Comparison of ENCODE assay signal across 12 mouse cellular contexts in the genomic region with DNA sequence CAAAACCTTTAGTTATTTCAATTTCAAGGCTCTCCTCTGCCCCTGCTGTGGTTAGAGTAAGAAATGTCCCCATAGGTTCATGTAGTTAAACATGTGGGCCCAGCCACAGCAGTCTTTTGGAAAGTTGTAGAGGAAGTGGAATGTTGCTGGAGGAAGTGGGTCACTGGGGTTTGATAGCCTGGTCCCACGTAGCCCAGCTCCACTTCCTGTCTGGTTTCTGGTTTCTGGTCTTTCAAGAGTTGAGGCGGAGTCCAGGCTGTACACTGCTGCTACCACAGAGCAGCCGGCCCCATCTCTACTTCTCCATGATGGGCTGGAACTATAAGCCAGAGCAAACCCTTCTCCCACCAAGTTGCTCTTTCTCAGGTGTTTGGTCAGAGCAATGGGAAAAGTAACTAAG. TPM values are rescaled to one million over a fixed set of nuclear protein-coding genes. Genes with fewer than 3 reads are reported as not detected.
DNase-seq lines count a peak whose midpoint lies in the region; ATAC-seq and TF ChIP-seq lines count a peak whose summit lies in the region.
"Had no signal": no experiment of that assay in that cellular context is flagged by ENCODE, and none has a peak within 500 bp of the region (broad histone marks: within the 10 kb centered on the region; RNA-seq: fewer than 3 reads in every experiment).

No protein-coding gene starts in this region.

- no peak for TF ChIP-seq EP300 in liver, embryonic 14.5 days (IDR thresholded peaks at IDR 0.05; ENCODE audit: low read depth)

- no peak overlapping the region for H3K9ac ChIP-seq in liver, embryonic 14.5 days (replicated peaks)
- H3K9ac ChIP-seq: limb, embryonic 13.5 days had no signal

- H3K27me3 ChIP-seq in liver, embryonic 14.5 days (ENCODE audit: control insufficient read depth, insufficient read depth, low read length) = no peaks in the 10 kb centered on the region
- H3K27me3 ChIP-seq in splenic B cell, adult 2 months (ENCODE audit: control insufficient read depth, insufficient read depth, low read length, poor library complexity, severe bottlenecking) = no peaks in the 10 kb centered on the region
- H3K27me3 ChIP-seq: limb, embryonic 13.5 days had no signal

- H3K9me3 ChIP-seq in liver, embryonic 14.5 days (ENCODE audit: control insufficient read depth, low read length) = no peaks in the 10 kb centered on the region
- H3K9me3 ChIP-seq: limb, embryonic 13.5 days had no signal

- H3K4me3 ChIP-seq in liver, embryonic 14.5 days (ENCODE audit: insufficient read depth in 1 of 2, low read depth in 2 of 2, low read length in 2 of 2) = no peak overlapping the region
- H3K4me3 ChIP-seq: limb, embryonic 13.5 days had no signal

- no peaks in the 10 kb centered on the region for H3K36me3 ChIP-seq in liver, embryonic 14.5 days (replicated peaks; ENCODE audit: control insufficient read depth, insufficient read depth, low read depth)
- H3K36me3 ChIP-seq in splenic B cell, adult 2 months (ENCODE audit: control insufficient read depth, insufficient read depth, low read length, poor library complexity, severe bottlenecking) = no peaks in the 10 kb centered on the region
- H3K36me3 ChIP-seq: limb, embryonic 13.5 days had no signal

- 17% methylated on average over 3 of the region's 3 CpGs for WGBS in liver, embryonic 14.5 days (ENCODE audit: insufficient replicate concordance)

- no peak for TF ChIP-seq CTCF in liver, embryonic 14.5 days (IDR thresholded peaks at IDR 0.05; ENCODE audit: low read depth)

- no peak overlapping the region for H3K27ac ChIP-seq in liver, embryonic 14.5 days
- H3K27ac ChIP-seq: limb, embryonic 13.5 days had no signal

- peak; percentile 44 for DNase-seq in lung, postnatal 36 days
- no peak for DNase-seq in lung, postnatal 4 days
- no peak for DNase-seq in liver, embryonic 14.5 days (ENCODE audit: low read depth in 3 of 3, low spot score in 3 of 3)
- DNase-seq in splenic B cell, adult 2 months (ENCODE audit: low read depth, low spot score) = peak; percentile 50
- no peak for DNase-seq in B cell, adult 2 months
- DNase-seq in cerebellum, adult 9-10 months = no peak
- DNase-seq: kidney, adult 18-20 months; thymus, postnatal 36 days had no signal

- no peak overlapping the region for H3K4me2 ChIP-seq in liver, embryonic 14.5 days (ENCODE audit: low read depth)
- H3K4me2 ChIP-seq: limb, embryonic 13.5 days had no signal

- no peaks in the 10 kb centered on the region for H3K4me1 ChIP-seq in liver, embryonic 14.5 days (replicated peaks; ENCODE audit: control insufficient read depth in 2 of 2, insufficient read depth in 2 of 2, low read length in 1 of 2)
- H3K4me1 ChIP-seq: limb, embryonic 13.5 days had no signal

- peak; percentile 59 for ATAC-seq in activated CD4-positive, CD25-positive, alpha-beta regulatory T cell, adult 4 months
- peak; percentile 41; the same call in 1 of the 2 replicates for ATAC-seq in liver, embryonic 14.5 days (ENCODE audit: insufficient read depth)

RNA-seq across cellular contexts. Expression of a gene that starts 11.1 kb away (rescaled TPM):
- polyA plus RNA-seq in activated CD4-positive, CD25-positive, alpha-beta regulatory T cell, adult 4 months (2017; shearing (Covaris generic)) = 10 to 100 TPM; 17.6 to 21.9 TPM
- 7.2 and 8.8 TPM in 2 replicates for polyA plus RNA-seq in liver, embryonic 14.5 days (2012; rRNA removed)
- 14.3 and 16.6 TPM in 2 replicates for polyA plus RNA-seq in liver, embryonic 14.5 days (2014; fragmentation: Nextera tagmentation; extraction: Ambion mirVana)

RNA-seq across cellular contexts. Expression of a gene that starts 27.2 kb away (rescaled TPM):
- polyA plus RNA-seq in activated CD4-positive, CD25-positive, alpha-beta regulatory T cell, adult 4 months (2017; shearing (Covaris generic)) = not detected
- 4.9 and 7.4 TPM in 2 replicates for polyA plus RNA-seq in liver, embryonic 14.5 days (2012; rRNA removed)
- 24.5 and 29.8 TPM in 2 replicates for polyA plus RNA-seq in liver, embryonic 14.5 days (2014; fragmentation: Nextera tagmentation; extraction: Ambion mirVana)
- polyA plus RNA-seq: hindbrain, embryonic 11.5 days; neural tube, embryonic 11.5 days had no signal

RNA-seq across cellular contexts. Expression of a gene that starts 55.8 kb away (rescaled TPM):
- not detected for polyA plus RNA-seq in activated CD4-positive, CD25-positive, alpha-beta regulatory T cell, adult 4 months (2017; shearing (Covaris generic))
- 26.0 and 34.3 TPM in 2 replicates for polyA plus RNA-seq in liver, embryonic 14.5 days (2012; rRNA removed)
- 15.6 and 21.7 TPM in 2 replicates for polyA plus RNA-seq in liver, embryonic 14.5 days (2014; fragmentation: Nextera tagmentation; extraction: Ambion mirVana)
- polyA plus RNA-seq: hindbrain, embryonic 11.5 days; limb, embryonic 13.5 days; neural tube, embryonic 11.5 days had no signal

Comparison
In these comparisons a context has a peak if more than half of its experiments do, and no peak if none do; other contexts are left out.
1. DNase-seq: peak in lung, postnatal 36 days (single experiment) and splenic B cell, adult 2 months (single experiment); none in lung, postnatal 4 days (0 of 2), liver, embryonic 14.5 days (0 of 3), B cell, adult 2 months (0 of 2) and cerebellum, adult 9-10 months (single experiment).
2. RNA of a gene that starts 27.2 kb away (polyA plus RNA-seq): 4.9 to 29.8 TPM in liver, embryonic 14.5 days; not detected in activated CD4-positive, CD25-positive, alpha-beta regulatory T cell, adult 4 months; every median in the first group is over 4 times any median in the second.
3. RNA of a gene that starts 55.8 kb away (polyA plus RNA-seq): 15.6 to 34.3 TPM in liver, embryonic 14.5 days; not detected in activated CD4-positive, CD25-positive, alpha-beta regulatory T cell, adult 4 months; every median in the first group is over 10 times any median in the second.